21 mouse cellular contexts compared by ENCODE assay signal in the genomic region with DNA sequence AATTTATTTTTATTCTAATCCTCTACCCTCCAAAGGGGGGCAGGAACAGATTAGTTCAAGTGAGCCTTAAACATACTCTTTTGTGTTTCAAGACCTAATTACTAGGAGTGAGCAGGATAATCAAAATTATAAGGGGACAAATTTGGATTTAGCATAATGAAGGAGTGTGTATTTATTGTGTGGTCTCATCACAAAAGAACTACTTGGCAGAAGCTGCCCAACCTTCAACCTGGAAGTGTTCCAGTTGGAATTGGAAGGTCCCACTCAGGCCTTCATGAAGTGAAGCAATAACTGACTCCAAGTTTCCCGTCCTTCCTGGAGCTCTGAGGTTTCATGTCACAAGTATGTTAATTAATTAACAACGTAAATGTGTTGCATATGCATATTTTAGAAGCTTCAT.
DNase-seq lines count a peak whose midpoint lies in the region; ATAC-seq and TF ChIP-seq lines count a peak whose summit lies in the region.
"Had no signal": no experiment of that assay in that cellular context is flagged by ENCODE, and none has a peak within 500 bp of the region (broad histone marks: within the 10 kb centered on the region; RNA-seq: fewer than 3 reads in every experiment).

No protein-coding gene starts in this region.

- no peak for TF ChIP-seq CTCF in lung, embryonic 14.5 days (IDR thresholded peaks at IDR 0.05; ENCODE audit: low read depth)
- no peak for TF ChIP-seq CTCF in lung, adult 2 months (IDR thresholded peaks at IDR 0.05; ENCODE audit: insufficient read depth, low read length)

- intact Hi-C loops in heart, postnatal 25 days (cut with DNase I): loop anchor here (5.0 kb wide), 1 partner anchor 65 kb away; no protein-coding TSS in a partner anchor

- peak; percentile 63 for DNase-seq in adrenal gland, adult 2 months
- no peak for DNase-seq in adrenal gland, adult 18-20 months (ENCODE audit: low spot score in 2 of 2)
- DNase-seq in heart, adult 8-10 months (ENCODE audit: low spot score): peak; percentile 31
- DNase-seq in heart, postnatal 25 days (ENCODE audit: low spot score): no peak
- DNase-seq in lung, embryonic 14.5 days: peak; percentile 14
- no peak for DNase-seq in lung, postnatal 10 days
- no peak for DNase-seq in lung, adult 2 months
- DNase-seq: cerebellum, postnatal 25 days; gastrocnemius, adult 2 months; kidney, postnatal 25 days; lung, postnatal 36 days; right cerebral cortex, adult 18-20 months; thymus, postnatal 14 days had no signal

- no peaks in the 10 kb centered on the region for H3K4me1 ChIP-seq in lung, embryonic 14.5 days (ENCODE audit: insufficient read depth)
- H3K4me1 ChIP-seq in lung, adult 2 months (ENCODE audit: control insufficient read depth, insufficient read depth, low read length): no peaks in the 10 kb centered on the region
- H3K4me1 ChIP-seq: hindbrain, embryonic 12.5 days; liver, embryonic 15.5 days; midbrain, embryonic 12.5 days had no signal

- no peak overlapping the region for H3K27ac ChIP-seq in lung, embryonic 14.5 days (ENCODE audit: low read depth)
- H3K27ac ChIP-seq: gastrocnemius, adult 2 months; hindbrain, embryonic 12.5 days; liver, embryonic 15.5 days; midbrain, embryonic 12.5 days; stomach, postnatal 0 days had no signal

- H3K27me3 ChIP-seq in lung, embryonic 14.5 days (ENCODE audit: insufficient read depth, low read length): no peaks in the 10 kb centered on the region
- H3K27me3 ChIP-seq: CH12.LX; hindbrain, embryonic 12.5 days; liver, embryonic 15.5 days; midbrain, embryonic 12.5 days had no signal

- ATAC-seq in lung, embryonic 14.5 days (ENCODE audit: insufficient read depth): no peak
- no peak for ATAC-seq in erythroblast, adult 5-6 weeks (replicated peaks; ENCODE audit: low FRiP score, poor library complexity, severe bottlenecking)
- ATAC-seq: intestine, embryonic 16.5 days had no signal

- no peaks in the 10 kb centered on the region for H3K9me3 ChIP-seq in lung, embryonic 14.5 days (ENCODE audit: low read depth, low read length)
- H3K9me3 ChIP-seq: hindbrain, embryonic 12.5 days; liver, embryonic 15.5 days; midbrain, embryonic 12.5 days had no signal

- H3K4me2 ChIP-seq in lung, embryonic 14.5 days: no peak overlapping the region
- H3K4me2 ChIP-seq: hindbrain, embryonic 12.5 days; liver, embryonic 15.5 days; midbrain, embryonic 12.5 days had no signal

- no peaks in the 10 kb centered on the region for H3K36me3 ChIP-seq in lung, embryonic 14.5 days (ENCODE audit: insufficient read depth)
- H3K36me3 ChIP-seq: hindbrain, embryonic 12.5 days; liver, embryonic 15.5 days; midbrain, embryonic 12.5 days had no signal

- TF ChIP-seq POLR2A in lung, adult 2 months (IDR thresholded peaks at IDR 0.05; ENCODE audit: borderline replicate concordance, extremely low read depth, low read depth, low read length): no peak

- no peak overlapping the region for H3K9ac ChIP-seq in lung, embryonic 14.5 days
- H3K9ac ChIP-seq: hindbrain, embryonic 12.5 days; liver, embryonic 15.5 days; midbrain, embryonic 12.5 days had no signal

- H3K4me3 ChIP-seq in lung, embryonic 14.5 days (ENCODE audit: low read depth, low read length): no peak overlapping the region
- no peak overlapping the region for H3K4me3 ChIP-seq in lung, adult 2 months (replicated peaks; ENCODE audit: extremely low read depth, low read depth, low read length)
- H3K4me3 ChIP-seq: gastrocnemius, adult 2 months; hindbrain, embryonic 12.5 days; liver, embryonic 15.5 days; midbrain, embryonic 12.5 days; myocyte had no signal

- 36% methylated on average over 2 of the region's 2 CpGs for WGBS in lung, embryonic 14.5 days
- WGBS in lung, adult 2 months: 34% methylated on average over 2 of the region's 2 CpGs

Comparison
In these comparisons a context has a peak if more than half of its experiments do, and no peak if none do; other contexts are left out.
1. DNase-seq: peak in adrenal gland, adult 2 months (single experiment), heart, adult 8-10 months (single experiment) and lung, embryonic 14.5 days (single experiment); none in adrenal gland, adult 18-20 months (0 of 2), heart, postnatal 25 days (single experiment), lung, postnatal 10 days (single experiment) and lung, adult 2 months (single experiment).